Mouse (Mus musculus) liver, adult 2 months (tissue): ENCODE measurements around the gene Ddt. TPM values are rescaled to one million over a fixed set of nuclear protein-coding genes. Genes with fewer than 3 reads are reported as not detected.

Experiments
- DNase-seq: peaks from one replicate; pipeline ENCODE4 v3.0.0-alpha.2; 2011; ENCODE audit warnings: low read depth, low spot score; ENCODE audit errors: extremely low read depth
- H3K27ac ChIP-seq: fragments of 200-500 bp; replicated peaks from 2 replicates; pipeline ENCODE4 v1.5.1; 2012; ENCODE audit warnings: low read depth, mild to moderate bottlenecking, control low read depth, inconsistent platforms, low read length; ENCODE audit not compliant: insufficient read depth
- H3K27me3 ChIP-seq: fragments of 200-500 bp; 2 replicates; pipeline ENCODE4 v1.6.1; 2012; ENCODE audit warnings: mild to moderate bottlenecking, moderate library complexity, low read length, inconsistent platforms; ENCODE audit not compliant: control insufficient read depth, insufficient read depth
- H3K36me3 ChIP-seq: fragments of 200-500 bp; 2 replicates; pipeline ENCODE4 v1.6.1; 2012; ENCODE audit warnings: low read length, inconsistent platforms; ENCODE audit not compliant: control insufficient read depth, insufficient read depth
- H3K4me1 ChIP-seq: fragments of 200-500 bp; 2 replicates; pipeline ENCODE4 v1.6.1; 2011; ENCODE audit warnings: low read length; ENCODE audit not compliant: control insufficient read depth, insufficient read depth
- H3K4me3 ChIP-seq: fragments of 200-500 bp; 2 replicates; pipeline ENCODE4 v1.5.1; 2011; ENCODE audit warnings: low read depth, mild to moderate bottlenecking, control low read depth, low read length, moderate library complexity; ENCODE audit not compliant: insufficient read depth
- H3K79me2 ChIP-seq: fragments of 200-500 bp; 2 replicates; pipeline ENCODE4 v1.6.1; 2012; ENCODE audit warnings: inconsistent platforms, mild to moderate bottlenecking, low read length, moderate library complexity; ENCODE audit not compliant: control insufficient read depth, insufficient read depth
- H3K9ac ChIP-seq: fragments of 200-500 bp; 2 replicates; pipeline ENCODE4 v1.6.1; 2012; ENCODE audit warnings: low read depth, mild to moderate bottlenecking, control low read depth, inconsistent platforms, low read length
- CTCF ChIP-seq: fragments of 200-500 bp; IDR thresholded peaks from 2 replicates; pipeline ENCODE4 v1.5.1; 2011; ENCODE audit warnings: low read depth, low read length, control low read depth
- POLR2A ChIP-seq: fragments of 200-500 bp; IDR thresholded peaks from 2 replicates; pipeline ENCODE4 v1.6.1; 2011; ENCODE audit warnings: low read length, control low read depth; ENCODE audit not compliant: insufficient read depth; ENCODE audit errors: extremely low read depth
- WGBS: fragments of 180-500 bp; shearing (Covaris S2); methylation state at CpG from one replicate; pipeline ENCODE4 v1.1.7; 2018; 5-methylcytosine and 5-hydroxymethylcytosine counted together
- polyA plus RNA-seq: library from polyadenylated mRNA; depleted of rRNA; stranded (reverse); fragments of >200 nt; gene quantifications from 2 replicates; pipeline ENCODE4 v1.2.3, GENCODE M21; 2012
- total RNA-seq: library from RNA; depleted of rRNA; stranded (reverse); fragments of >200 nt; gene quantifications from 2 replicates; pipeline ENCODE4 v1.2.3, GENCODE M21; 2014

The Ddt gene
- total and polyA plus RNA-seq, 2 experiments, result 347 to 914 TPM

DNA sequence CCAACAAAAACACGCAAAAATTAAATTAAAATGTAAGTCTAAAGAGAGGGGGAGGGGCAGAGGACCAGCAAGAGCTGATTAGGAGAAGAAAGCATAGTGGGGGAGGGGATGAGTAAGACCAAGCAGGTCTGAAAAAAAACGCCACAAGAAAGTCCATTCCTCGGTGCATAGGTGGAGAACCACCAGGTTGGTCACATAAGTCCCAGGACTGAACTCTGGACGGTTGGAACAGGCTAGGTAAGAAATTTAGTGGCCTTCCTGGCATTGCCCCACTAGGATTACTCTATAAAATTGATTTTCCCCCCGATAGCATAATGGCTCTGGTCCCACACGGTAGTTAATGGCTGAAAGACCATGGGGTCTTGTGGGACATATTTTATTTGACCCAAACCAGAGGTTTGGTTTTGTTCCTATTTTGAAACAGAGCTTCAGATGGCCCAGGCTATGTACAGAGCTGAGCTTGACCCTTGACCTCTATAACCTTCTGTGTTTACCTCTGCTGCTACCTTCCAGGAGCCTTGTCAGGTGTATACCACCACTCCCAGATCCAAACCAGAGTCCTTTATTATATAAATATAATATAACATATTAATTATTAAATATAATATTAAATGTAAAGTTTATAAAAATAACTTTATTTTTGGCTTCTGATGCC is 16.0 kb upstream of the Ddt start:
- Histone ChIP-seq H3K36me3 (peaks cover 8% of the 10 kb centered on the region), H3K4me1 (peaks cover 41% of the 10 kb centered on the region), H3K27me3 (no peaks in the 10 kb centered on the region), H3K9ac (no peak overlapping the region; the same call in 1 of the 2 replicates), H3K4me3 (no peak overlapping the region), H3K27ac (peak overlapping the region; percentile 81), H3K79me2 (peaks cover 6% of the 10 kb centered on the region; the same call in 1 of the 2 replicates)
- WGBS, result 36% methylated on average over 6 of the region's 6 CpGs
- TF ChIP-seq CTCF, result no peak
- no peak for TF ChIP-seq POLR2A
- peak; percentile 78 for DNase-seq

DNA sequence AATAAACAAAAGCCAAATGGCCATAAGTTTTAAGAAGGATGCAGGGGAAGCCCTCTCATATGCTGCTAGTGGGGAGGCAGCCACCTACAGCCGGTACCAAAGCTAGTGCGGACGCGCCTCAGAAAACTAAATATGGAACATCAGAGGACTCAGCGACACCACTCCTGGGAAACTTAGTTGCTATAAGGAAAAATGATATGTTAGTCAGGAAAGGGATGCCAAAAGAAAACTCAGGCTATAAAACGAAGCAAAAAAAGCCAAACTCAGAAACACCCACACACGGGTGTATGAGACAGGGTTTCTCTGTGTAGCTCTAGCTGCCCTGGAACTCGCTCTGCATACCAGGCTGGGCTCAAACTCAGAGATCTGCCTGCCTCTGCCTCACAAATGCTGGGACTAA is 15.1 kb upstream of the Ddt start:
- WGBS, result 95% methylated on average over 8 of the region's 8 CpGs
- H3K4me3 ChIP-seq, result no peak overlapping the region
- H3K4me1 ChIP-seq, result peaks cover 44% of the 10 kb centered on the region
- no peak overlapping the region for H3K27ac ChIP-seq
- no peak for TF ChIP-seq CTCF
- no peak for TF ChIP-seq POLR2A
- H3K9ac ChIP-seq, result no peak overlapping the region
- H3K36me3 ChIP-seq, result peaks cover 8% of the 10 kb centered on the region
- DNase-seq, result no peak
- peaks cover 3% of the 10 kb centered on the region; the same call in 1 of the 2 replicates for H3K79me2 ChIP-seq
- H3K27me3 ChIP-seq, result no peaks in the 10 kb centered on the region

GRCm38 (mm10) chr10:75785442-75785841 is 12.2 kb upstream of the Ddt start:
- Histone ChIP-seq H3K79me2 (peaks cover 3% of the 10 kb centered on the region; the same call in 1 of the 2 replicates), H3K36me3 (peaks cover 8% of the 10 kb centered on the region), H3K27me3 (no peaks in the 10 kb centered on the region), H3K9ac (peak overlapping the region; percentile 17; the same call in 1 of the 2 replicates), H3K27ac (peak overlapping the region; percentile 84), H3K4me3 (no peak overlapping the region), H3K4me1 (peaks cover 44% of the 10 kb centered on the region)
- peak; percentile 90 for DNase-seq
- WGBS, result 21% methylated on average over 1 of the region's 1 CpGs
- TF ChIP-seq POLR2A, result no peak
- no peak for TF ChIP-seq CTCF

DNA sequence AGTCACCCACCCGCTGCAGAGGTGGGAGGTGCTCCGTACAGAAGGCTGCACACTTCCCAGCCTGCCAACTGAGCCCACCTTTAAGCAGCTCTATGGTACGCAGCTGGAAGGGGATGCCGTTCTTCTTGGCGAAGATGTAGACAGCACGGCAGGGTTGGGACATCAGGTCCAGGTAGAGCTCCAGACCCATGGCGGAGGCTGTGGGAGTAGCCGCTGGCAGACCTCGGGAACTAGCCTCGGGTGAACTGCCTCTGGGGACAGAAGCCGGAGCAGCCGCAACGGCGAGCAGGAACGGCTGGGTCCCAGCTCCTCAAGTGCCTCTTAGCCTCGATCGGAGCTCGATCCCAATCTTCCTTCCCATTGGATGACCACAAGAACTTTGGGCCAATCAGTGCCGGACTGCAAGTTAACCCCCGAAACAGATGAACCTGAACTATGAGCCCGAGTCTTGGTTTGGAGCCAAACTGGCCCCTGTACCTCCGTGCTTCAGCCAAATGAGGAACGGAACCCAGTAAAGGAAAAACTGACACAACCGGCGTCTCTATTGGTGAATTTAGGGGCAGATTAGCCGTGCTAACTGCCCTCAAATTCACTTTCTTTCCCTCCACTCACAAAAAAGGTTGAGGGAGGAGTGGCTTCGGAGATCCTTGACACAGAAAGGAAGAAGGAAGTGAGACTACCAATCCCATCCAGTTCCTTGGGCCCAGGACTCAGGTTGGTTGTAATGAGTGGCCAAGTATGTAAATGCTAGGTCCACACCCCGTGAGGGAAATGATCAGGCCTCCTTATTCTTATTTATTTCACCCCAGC is 7.8 kb upstream of the Ddt start, which contains the start of the genes Gm20441 and Gstt3:
TSS of gene Gm20441 (minus strand) at position 186 of the 810 bp plus-strand sequence.
TSS of gene Gstt3 (minus strand) at position 646 of the 810 bp plus-strand sequence.
- DNase-seq, result peak; percentile 98
- no peaks in the 10 kb centered on the region for H3K79me2 ChIP-seq
- H3K9ac ChIP-seq, result peak within 1 kb of the TSS; percentile 72
- peak within 1 kb of the TSS; percentile 77 for H3K4me3 ChIP-seq
- 2% methylated on average over 28 of the region's 28 CpGs for WGBS
- TF ChIP-seq CTCF (no peak), POLR2A (peak; percentile 73)
- H3K36me3 ChIP-seq, result peaks cover 2% of the 10 kb centered on the region; the same call in 1 of the 2 replicates
- no peaks in the 10 kb centered on the region for H3K27me3 ChIP-seq
- H3K4me1 ChIP-seq, result peaks cover 40% of the 10 kb centered on the region
- peak within 1 kb of the TSS; percentile 40 for H3K27ac ChIP-seq

GRCm38 (mm10) chr10:75779206-75780174 is 6.3 kb upstream of the Ddt start:
- no peaks in the 10 kb centered on the region for H3K27me3 ChIP-seq
- H3K27ac ChIP-seq, result no peak overlapping the region
- H3K36me3 ChIP-seq, result no peaks in the 10 kb centered on the region
- TF ChIP-seq CTCF (no peak), POLR2A (no peak)
- peak overlapping the region; percentile 77 for H3K4me3 ChIP-seq
- no peaks in the 10 kb centered on the region for H3K79me2 ChIP-seq
- no peak overlapping the region for H3K9ac ChIP-seq
- 28% methylated on average over 15 of the region's 15 CpGs for WGBS
- peaks cover 31% of the 10 kb centered on the region for H3K4me1 ChIP-seq
- DNase-seq, result peak; percentile 74
